In the genomic region with DNA sequence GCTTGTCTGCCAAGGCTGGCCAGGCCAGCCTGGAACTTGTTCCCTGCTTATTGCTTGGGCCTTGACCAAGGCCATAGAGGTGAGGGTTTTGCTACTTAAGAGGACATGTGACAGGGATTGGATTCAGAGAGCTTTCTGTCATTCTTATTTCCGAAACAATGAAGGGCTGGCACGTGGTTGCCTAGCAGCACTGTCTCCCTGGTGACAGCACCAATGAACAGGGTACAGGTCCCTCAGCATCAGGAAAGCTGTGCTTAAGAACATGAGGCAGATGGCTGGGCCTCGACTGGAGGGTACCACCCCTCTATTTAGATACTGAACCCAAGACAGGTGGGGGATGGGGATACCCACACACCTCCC, we compare ENCODE assay signal across 9 mouse cellular contexts. TPM values are rescaled to one million over a fixed set of nuclear protein-coding genes. Genes with fewer than 3 reads are reported as not detected.
DNase-seq lines count a peak whose midpoint lies in the region; ATAC-seq lines count a peak whose summit lies in the region.
"Had no signal": no experiment of that assay in that cellular context is flagged by ENCODE, and none has a peak within 500 bp of the region (broad histone marks: within the 10 kb centered on the region; RNA-seq: fewer than 3 reads in every experiment).

No protein-coding gene starts in this region.

- H3K4me1 ChIP-seq in intestine, embryonic 14.5 days (replicated peaks; ENCODE audit: control insufficient read depth, insufficient read depth, low read length), result peaks cover 24% of the 10 kb centered on the region
- H3K4me1 ChIP-seq in intestine, embryonic 16.5 days (ENCODE audit: control insufficient read depth, insufficient read depth, low read length), result peaks cover 40% of the 10 kb centered on the region
- H3K4me1 ChIP-seq in hindbrain, embryonic 11.5 days (replicated peaks; ENCODE audit: control insufficient read depth, insufficient read depth, low read length), result peaks cover 24% of the 10 kb centered on the region
- peaks cover 34% of the 10 kb centered on the region for H3K4me1 ChIP-seq in midbrain, embryonic 14.5 days (ENCODE audit: control insufficient read depth, insufficient read depth, low read length)

- no peak overlapping the region for H3K4me2 ChIP-seq in intestine, embryonic 14.5 days (ENCODE audit: low read length)
- H3K4me2 ChIP-seq in intestine, embryonic 16.5 days (ENCODE audit: low read depth, low read length), result no peak overlapping the region
- no peak overlapping the region for H3K4me2 ChIP-seq in hindbrain, embryonic 11.5 days (replicated peaks; ENCODE audit: low read depth, low read length)
- H3K4me2 ChIP-seq in midbrain, embryonic 14.5 days (ENCODE audit: low read length), result peak overlapping the region; percentile 29; the same call in 1 of the 2 replicates

- H3K27me3 ChIP-seq in intestine, embryonic 14.5 days (replicated peaks; ENCODE audit: control insufficient read depth, insufficient read depth, low read length), result no peaks in the 10 kb centered on the region
- H3K27me3 ChIP-seq in intestine, embryonic 16.5 days (replicated peaks; ENCODE audit: control insufficient read depth, insufficient read depth, low read length), result no peaks in the 10 kb centered on the region
- H3K27me3 ChIP-seq in hindbrain, embryonic 11.5 days (ENCODE audit: control insufficient read depth, insufficient read depth, low read length), result no peaks in the 10 kb centered on the region
- H3K27me3 ChIP-seq in midbrain, embryonic 14.5 days (ENCODE audit: control insufficient read depth, insufficient read depth, low read length), result no peaks in the 10 kb centered on the region
- H3K27me3 ChIP-seq: CH12.LX had no signal

- H3K9me3 ChIP-seq in intestine, embryonic 14.5 days (ENCODE audit: control insufficient read depth, low read length), result no peaks in the 10 kb centered on the region
- H3K9me3 ChIP-seq in intestine, embryonic 16.5 days (ENCODE audit: control insufficient read depth, low read length), result no peaks in the 10 kb centered on the region
- no peaks in the 10 kb centered on the region for H3K9me3 ChIP-seq in hindbrain, embryonic 11.5 days (ENCODE audit: control insufficient read depth, low read length)
- no peaks in the 10 kb centered on the region for H3K9me3 ChIP-seq in midbrain, embryonic 14.5 days (ENCODE audit: control insufficient read depth, low read length)

- 29% methylated on average over 3 of the region's 3 CpGs for WGBS in intestine, embryonic 14.5 days
- WGBS in intestine, embryonic 16.5 days, result 42% methylated on average over 3 of the region's 3 CpGs
- WGBS in hindbrain, embryonic 11.5 days, result 19% methylated on average over 3 of the region's 3 CpGs
- WGBS in midbrain, embryonic 14.5 days, result 3% methylated on average over 3 of the region's 3 CpGs

- no peak for ATAC-seq in intestine, embryonic 14.5 days (replicated peaks; ENCODE audit: low FRiP score, low TSS enrichment, low read depth)
- ATAC-seq in intestine, embryonic 16.5 days, result no peak
- ATAC-seq in hindbrain, embryonic 11.5 days (ENCODE audit: low FRiP score), result peak; percentile 86
- ATAC-seq in midbrain, embryonic 14.5 days (ENCODE audit: low FRiP score, low TSS enrichment), result peak; percentile 61
- no peak for ATAC-seq in megakaryocyte, adult 5-6 weeks (ENCODE audit: poor library complexity, severe bottlenecking)

- peak overlapping the region; percentile 25; the same call in 1 of the 2 replicates for H3K9ac ChIP-seq in intestine, embryonic 14.5 days (ENCODE audit: low read length)
- H3K9ac ChIP-seq in intestine, embryonic 16.5 days (ENCODE audit: low read depth, low read length), result no peak overlapping the region
- peak overlapping the region; percentile 42; the same call in 1 of the 2 replicates for H3K9ac ChIP-seq in hindbrain, embryonic 11.5 days (ENCODE audit: low read depth, low read length)
- 0 out of 2 replicates have a peak overlapping the region, but pooled peaks have one; percentile 36 for H3K9ac ChIP-seq in midbrain, embryonic 14.5 days (replicated peaks; ENCODE audit: low read length)

- H3K36me3 ChIP-seq in intestine, embryonic 14.5 days (ENCODE audit: control insufficient read depth, insufficient read depth, low read length), result peaks cover 50% of the 10 kb centered on the region
- H3K36me3 ChIP-seq in intestine, embryonic 16.5 days (ENCODE audit: control insufficient read depth, insufficient read depth, low read length), result peaks cover 28% of the 10 kb centered on the region
- peaks cover 5% of the 10 kb centered on the region; the same call in 1 of the 2 replicates for H3K36me3 ChIP-seq in hindbrain, embryonic 11.5 days (ENCODE audit: control insufficient read depth, insufficient read depth, low read length)
- peaks cover 78% of the 10 kb centered on the region for H3K36me3 ChIP-seq in midbrain, embryonic 14.5 days (ENCODE audit: control insufficient read depth, insufficient read depth, low read length)

- H3K4me3 ChIP-seq in intestine, embryonic 14.5 days (ENCODE audit: low read depth, low read length), result no peak overlapping the region
- H3K4me3 ChIP-seq in intestine, embryonic 16.5 days (ENCODE audit: low read length), result no peak overlapping the region
- H3K4me3 ChIP-seq in hindbrain, embryonic 11.5 days (ENCODE audit: low read depth, low read length), result no peak overlapping the region
- no peak overlapping the region for H3K4me3 ChIP-seq in midbrain, embryonic 14.5 days (replicated peaks; ENCODE audit: low read depth, low read length)

- H3K27ac ChIP-seq in intestine, embryonic 14.5 days (ENCODE audit: low read depth), result peak overlapping the region; percentile 66
- H3K27ac ChIP-seq in intestine, embryonic 16.5 days (ENCODE audit: low read length), result no peak overlapping the region
- peak overlapping the region; percentile 90 for H3K27ac ChIP-seq in hindbrain, embryonic 11.5 days (ENCODE audit: low read depth, low read length)
- peak overlapping the region; percentile 83 for H3K27ac ChIP-seq in midbrain, embryonic 14.5 days (replicated peaks; ENCODE audit: low read depth, low read length)

- no peak for DNase-seq in intestine, embryonic 14.5 days (ENCODE audit: low spot score)
- DNase-seq in embryo, embryonic 10.5 days (ENCODE audit: low spot score), result peak; percentile 76
- peak; percentile 73 for DNase-seq in hindbrain, embryonic 11.5 days (ENCODE audit: low spot score)
- DNase-seq in midbrain, embryonic 14.5 days, result peak; percentile 78
- no peak for DNase-seq in spleen, postnatal 10 days (ENCODE audit: low spot score in 2 of 2)
- no peak for DNase-seq in urinary bladder, postnatal 25 days (ENCODE audit: low spot score)

RNA-seq across cellular contexts. Expression of a gene that starts 43.4 kb away (rescaled TPM):
- polyA plus RNA-seq in intestine, embryonic 14.5 days (2014; fragmentation: Nextera tagmentation; extraction: Ambion mirVana), result 117 and 119 TPM in 2 replicates
- 92.8 and 96.6 TPM in 2 replicates for polyA plus RNA-seq in intestine, embryonic 16.5 days (2015; fragmentation: Nextera tagmentation; extraction: Ambion mirVana)
- polyA plus RNA-seq in hindbrain, embryonic 11.5 days (2014; fragmentation: Nextera tagmentation; extraction: Ambion mirVana), result 113 and 116 TPM in 2 replicates
- polyA plus RNA-seq in midbrain, embryonic 14.5 days (2014; fragmentation: Nextera tagmentation; extraction: Ambion mirVana), result 111 and 120 TPM in 2 replicates
- total RNA-seq in megakaryocyte, adult 5-6 weeks (2015), result 10.5 and 11.0 TPM in 2 replicates
- total RNA-seq in megakaryocyte, adult 5-6 weeks (2017), result 6.5 and 10.3 TPM in 2 replicates

RNA-seq across cellular contexts. Expression of a gene that starts 51.2 kb away (rescaled TPM):
- 45.8 and 51.4 TPM in 2 replicates for polyA plus RNA-seq in intestine, embryonic 14.5 days (2014; fragmentation: Nextera tagmentation; extraction: Ambion mirVana)
- polyA plus RNA-seq in intestine, embryonic 16.5 days (2015; fragmentation: Nextera tagmentation; extraction: Ambion mirVana), result 20.1 and 25.7 TPM in 2 replicates
- polyA plus RNA-seq in hindbrain, embryonic 11.5 days (2014; fragmentation: Nextera tagmentation; extraction: Ambion mirVana), result 40.0 and 45.2 TPM in 2 replicates
- polyA plus RNA-seq in midbrain, embryonic 14.5 days (2014; fragmentation: Nextera tagmentation; extraction: Ambion mirVana), result 21.9 and 28.2 TPM in 2 replicates
- 9.4 and 15.1 TPM in 2 replicates for total RNA-seq in megakaryocyte, adult 5-6 weeks (2015)
- 8.7 and 12.3 TPM in 2 replicates for total RNA-seq in megakaryocyte, adult 5-6 weeks (2017)

Comparison
In these comparisons a context has a peak if more than half of its experiments do, and no peak if none do; other contexts are left out.
1. ATAC-seq: peak in hindbrain, embryonic 11.5 days (single experiment) and midbrain, embryonic 14.5 days (single experiment); none in intestine, embryonic 14.5 days (single experiment), intestine, embryonic 16.5 days (single experiment) and megakaryocyte, adult 5-6 weeks (single experiment).
2. DNase-seq: peak in embryo, embryonic 10.5 days (single experiment), hindbrain, embryonic 11.5 days (single experiment) and midbrain, embryonic 14.5 days (single experiment); none in intestine, embryonic 14.5 days (single experiment), spleen, postnatal 10 days (0 of 2) and urinary bladder, postnatal 25 days (single experiment).